Mouse (Mus musculus) limb, embryonic 11.5 days (tissue): ENCODE results near the gene Rin2. TPM values are rescaled to one million over a fixed set of nuclear protein-coding genes. Genes with fewer than 3 reads are reported as not detected.

Source experiments
- ATAC-seq: fragments of 200-750 bp; cut with Nextera tagmentation; 2 replicates; pipeline ENCODE4 v1.8.0; 2017; ENCODE audit warnings: low read depth; ENCODE audit not compliant: insufficient number of reproducible peaks, low FRiP score, low TSS enrichment
- DNase-seq: peaks from one replicate; pipeline ENCODE4 v3.0.0-alpha.2; 2015; ENCODE audit warnings: low spot score
- H3K27ac ChIP-seq: fragments of 300-500 bp; sonication (generic); replicated peaks from 2 replicates; pipeline ENCODE4 v1.5.1; 2014; ENCODE audit warnings: low read depth, mild to moderate bottlenecking, low read length
- H3K27me3 ChIP-seq: fragments of 300-500 bp; sonication (generic); 2 replicates; pipeline ENCODE4 v1.6.1; 2014; ENCODE audit warnings: mild to moderate bottlenecking, low read length, mixed read lengths; ENCODE audit not compliant: control insufficient read depth, insufficient read depth
- H3K36me3 ChIP-seq: fragments of 300-500 bp; sonication (generic); 2 replicates; pipeline ENCODE4 v1.6.1; 2014; ENCODE audit warnings: mild to moderate bottlenecking, low read length, moderate library complexity, mixed read lengths; ENCODE audit not compliant: control insufficient read depth, insufficient read depth
- H3K4me1 ChIP-seq: fragments of 300-500 bp; sonication (generic); 2 replicates; pipeline ENCODE4 v1.6.1; 2014; ENCODE audit warnings: low read length, mixed read lengths; ENCODE audit not compliant: control insufficient read depth, insufficient read depth
- H3K4me2 ChIP-seq: fragments of 300-500 bp; sonication (generic); 2 replicates; pipeline ENCODE4 v1.6.1; 2014; ENCODE audit warnings: low read depth, mild to moderate bottlenecking, moderate library complexity; ENCODE audit not compliant: severe bottlenecking
- H3K4me3 ChIP-seq: fragments of 300-500 bp; sonication (generic); 2 replicates; pipeline ENCODE4 v1.5.1; 2014; ENCODE audit warnings: low read depth, low read length
- H3K9ac ChIP-seq: fragments of 300-500 bp; sonication (generic); 2 replicates; pipeline ENCODE4 v1.6.1; 2014; ENCODE audit warnings: mild to moderate bottlenecking, low read length
- H3K9me3 ChIP-seq: fragments of 300-500 bp; sonication (generic); 2 replicates; pipeline ENCODE4 v1.6.1; 2016; ENCODE audit warnings: low read length; ENCODE audit not compliant: control insufficient read depth
- WGBS: fragments of 180-500 bp; shearing (Covaris S2); extraction: QIAGEN DNeasy Blood & Tissue Kit; methylation state at CpG from one replicate; pipeline ENCODE4 v1.1.7; 2014; 5-methylcytosine and 5-hydroxymethylcytosine counted together
- polyA plus RNA-seq: library from polyadenylated mRNA; unstranded; fragments of >200 nt; fragmentation: Nextera tagmentation; extraction: Ambion mirVana; gene quantifications from 2 replicates; pipeline ENCODE4 v1.2.1, GENCODE M21; 2014

Rin2 gene
- polyA plus RNA-seq, 1 experiment from 2014 or later, result 19.9 TPM

DNA sequence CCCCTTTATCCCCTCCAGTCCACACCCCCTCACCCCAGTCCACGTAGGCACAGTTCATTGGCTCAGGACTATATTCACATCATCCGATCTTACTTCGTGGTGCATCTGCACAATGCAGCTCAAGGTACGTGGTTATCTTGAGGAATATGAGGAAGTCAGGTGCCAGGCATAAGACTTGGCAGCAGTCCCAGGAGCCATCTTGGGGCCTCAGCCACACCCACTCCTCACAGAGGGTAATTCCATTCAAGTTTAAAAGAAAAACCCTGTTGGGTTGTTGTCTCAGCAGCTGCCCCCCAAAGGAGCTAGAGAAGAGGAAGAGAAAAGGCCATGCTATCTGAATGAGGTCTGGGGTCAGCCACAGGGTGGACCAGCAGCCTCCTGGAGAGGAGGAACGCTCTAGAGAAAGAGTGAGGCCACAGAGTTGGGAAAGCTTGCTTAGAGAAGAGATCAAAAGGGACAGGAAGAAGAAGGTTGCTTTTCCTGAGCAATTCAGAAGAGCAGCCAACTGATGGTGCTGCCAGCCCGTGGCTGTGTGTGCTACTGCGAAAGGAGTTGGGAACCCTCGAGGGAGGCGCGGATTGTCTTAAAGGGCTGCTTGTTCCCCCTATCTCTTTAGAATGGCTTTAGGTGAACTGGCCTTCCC, 16.5 kb downstream of the Rin2 start:
- 0 out of 2 replicates have a peak, but pooled peaks cover 4% of the 10 kb centered on the region for H3K4me1 ChIP-seq
- ATAC-seq (no peak), DNase-seq (no peak)
- H3K9me3 ChIP-seq, result no peaks in the 10 kb centered on the region
- no peaks in the 10 kb centered on the region for H3K27me3 ChIP-seq
- no peak overlapping the region for H3K9ac ChIP-seq
- WGBS, result 90% methylated on average over 10 of the region's 10 CpGs
- H3K36me3 ChIP-seq, result no peaks in the 10 kb centered on the region
- H3K4me3 ChIP-seq, result no peak overlapping the region
- no peak overlapping the region for H3K27ac ChIP-seq
- no peak overlapping the region for H3K4me2 ChIP-seq

DNA sequence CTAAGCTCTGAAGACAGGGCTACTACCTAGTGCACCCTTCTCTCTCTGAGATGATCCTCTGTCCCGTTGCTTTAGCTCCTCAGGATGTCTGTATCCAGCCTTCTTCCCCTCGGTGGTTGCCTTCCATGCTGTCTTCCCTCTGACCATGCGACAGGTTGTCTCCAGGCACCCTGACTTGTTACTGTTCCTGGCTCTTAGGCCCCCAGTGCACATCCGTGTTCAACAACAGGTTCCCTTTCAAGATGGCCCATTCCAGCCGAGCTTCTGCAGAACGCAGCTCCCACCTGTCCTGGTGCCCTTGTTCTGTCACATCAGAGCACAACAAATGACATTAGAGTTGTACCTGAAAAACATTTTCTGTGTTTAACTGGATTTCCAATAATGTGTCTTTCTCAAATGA, 22.1 kb downstream of the Rin2 start:
- H3K4me3 ChIP-seq, result no peak overlapping the region
- no peak overlapping the region for H3K9ac ChIP-seq
- no peaks in the 10 kb centered on the region for H3K9me3 ChIP-seq
- no peaks in the 10 kb centered on the region for H3K4me1 ChIP-seq
- ATAC-seq (no peak), DNase-seq (no peak)
- no peaks in the 10 kb centered on the region for H3K27me3 ChIP-seq
- no peak overlapping the region for H3K4me2 ChIP-seq
- no peaks in the 10 kb centered on the region for H3K36me3 ChIP-seq
- WGBS, result 86% methylated on average over 6 of the region's 6 CpGs
- H3K27ac ChIP-seq, result no peak overlapping the region

DNA sequence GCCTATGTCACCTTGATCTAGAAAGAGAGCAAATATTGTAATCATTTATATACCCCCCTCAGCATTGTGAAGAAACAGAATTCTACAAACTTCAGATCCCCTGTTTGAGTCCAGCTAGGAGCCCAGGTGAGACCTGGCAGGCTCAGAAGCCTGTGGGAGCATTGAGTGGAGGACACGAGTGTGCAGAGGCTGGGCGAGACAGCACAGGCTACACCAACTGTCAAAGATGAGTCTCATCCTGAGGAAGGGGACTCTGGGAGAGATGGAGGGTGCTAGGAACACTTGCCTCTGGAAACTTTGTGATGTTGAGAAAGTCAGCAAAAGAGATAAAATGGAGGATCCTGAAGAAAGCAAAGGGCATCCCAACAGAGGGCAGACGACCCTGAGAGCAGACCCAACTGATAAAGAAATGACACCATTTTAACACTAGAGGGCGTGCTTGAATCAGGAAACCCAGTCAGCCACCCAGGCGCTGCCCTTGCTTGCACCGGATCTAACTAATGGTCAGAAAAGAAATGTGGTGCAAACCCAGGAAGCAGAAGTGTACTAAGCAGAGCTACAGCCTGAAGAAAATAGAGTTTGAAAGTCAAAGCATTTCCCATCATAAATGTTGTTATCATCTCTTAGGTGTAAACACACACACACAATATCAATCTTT, 24.5 kb downstream of the Rin2 start:
- H3K27me3 ChIP-seq, result no peaks in the 10 kb centered on the region
- 31% methylated on average over 6 of the region's 6 CpGs for WGBS
- peak; percentile 63; the same call in 1 of the 2 replicates for ATAC-seq
- H3K9ac ChIP-seq, result no peak overlapping the region
- peak; percentile 69 for DNase-seq
- H3K9me3 ChIP-seq, result no peaks in the 10 kb centered on the region
- no peak overlapping the region for H3K27ac ChIP-seq
- no peaks in the 10 kb centered on the region for H3K36me3 ChIP-seq
- H3K4me3 ChIP-seq, result no peak overlapping the region
- no peak overlapping the region for H3K4me2 ChIP-seq
- H3K4me1 ChIP-seq, result no peaks in the 10 kb centered on the region

DNA sequence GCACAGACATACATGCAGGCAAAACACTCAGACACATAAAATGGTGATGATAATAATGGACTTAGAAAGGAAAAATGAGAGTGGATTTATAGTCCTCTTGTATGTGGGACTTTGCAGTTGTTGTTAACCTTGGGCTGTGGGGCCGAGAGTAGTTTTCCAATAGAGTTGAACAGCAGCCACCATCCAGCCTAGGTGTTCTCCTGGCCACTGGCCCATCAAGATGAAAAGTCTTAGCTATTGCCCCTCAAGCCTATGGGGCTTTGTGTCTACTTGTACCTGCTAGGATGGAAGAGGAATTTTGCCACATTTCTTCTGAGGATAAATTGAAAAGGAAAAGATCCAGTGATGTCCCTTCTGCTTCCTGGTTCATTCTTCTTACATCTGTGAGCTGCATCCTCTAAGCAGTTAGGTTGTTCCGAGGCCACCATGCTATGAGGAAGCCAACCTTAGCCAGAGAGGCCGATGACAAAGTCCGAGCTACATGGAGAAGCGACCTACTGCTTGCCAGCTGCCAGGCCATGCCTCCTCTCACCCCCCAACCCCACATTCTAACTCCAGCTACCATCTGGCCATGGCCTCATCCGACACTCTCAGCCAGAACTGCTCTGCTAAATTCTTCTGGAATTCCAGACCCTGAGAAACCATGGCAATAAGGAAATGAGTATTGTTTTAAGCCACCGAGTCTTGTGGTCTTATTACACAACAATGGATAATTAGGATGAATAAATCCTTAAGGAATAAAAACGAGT, 25.4 kb downstream of the Rin2 start:
- ATAC-seq (no peak), DNase-seq (no peak)
- Histone ChIP-seq H3K27me3 (no peaks in the 10 kb centered on the region), H3K36me3 (no peaks in the 10 kb centered on the region), H3K27ac (no peak overlapping the region), H3K9me3 (no peaks in the 10 kb centered on the region), H3K4me3 (no peak overlapping the region), H3K9ac (no peak overlapping the region), H3K4me2 (no peak overlapping the region), H3K4me1 (no peaks in the 10 kb centered on the region)
- 68% methylated on average over 8 of the region's 8 CpGs for WGBS

DNA sequence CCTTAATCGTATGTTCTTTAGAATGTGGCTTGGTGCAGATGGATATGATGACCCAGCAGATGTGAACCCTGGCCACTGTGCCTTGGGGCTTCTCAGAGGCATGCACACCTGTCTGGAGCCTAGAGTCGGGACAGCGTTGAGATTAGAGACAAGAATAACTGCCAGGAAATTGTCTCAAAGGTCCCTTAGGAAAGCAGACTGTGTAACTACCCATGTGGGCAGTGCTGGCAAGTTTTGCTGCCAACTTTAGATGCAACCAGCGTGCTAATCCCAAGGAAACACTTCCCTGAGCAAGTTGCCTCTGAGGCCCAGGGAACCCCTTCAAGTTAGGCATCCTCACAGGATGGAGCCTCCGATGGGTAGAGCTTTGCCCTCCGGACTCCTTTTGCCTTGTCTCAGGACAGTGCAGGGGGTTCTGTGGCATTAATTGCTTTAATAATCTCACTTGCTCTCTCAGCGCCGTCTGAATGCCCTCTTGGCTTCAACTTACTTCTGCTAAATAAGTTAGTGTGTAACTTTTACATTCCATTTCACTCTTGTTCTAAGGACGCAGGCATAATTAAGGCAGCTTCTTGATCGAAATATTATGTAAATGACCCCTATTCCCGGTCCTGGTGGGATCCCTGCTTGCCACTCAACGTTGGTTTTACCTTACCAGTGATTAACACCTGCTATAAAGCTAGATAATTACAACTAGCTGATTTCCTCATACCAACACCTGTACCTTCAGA, 26.8 kb downstream of the Rin2 start:
- H3K9me3 ChIP-seq, result no peaks in the 10 kb centered on the region
- WGBS, result 80% methylated on average over 12 of the region's 12 CpGs
- ATAC-seq, result no peak
- no peaks in the 10 kb centered on the region for H3K4me1 ChIP-seq
- no peak overlapping the region for H3K27ac ChIP-seq
- H3K27me3 ChIP-seq, result no peaks in the 10 kb centered on the region
- no peak overlapping the region for H3K4me3 ChIP-seq
- no peaks in the 10 kb centered on the region for H3K36me3 ChIP-seq
- DNase-seq, result no peak
- H3K9ac ChIP-seq, result no peak overlapping the region
- H3K4me2 ChIP-seq, result no peak overlapping the region

DNA sequence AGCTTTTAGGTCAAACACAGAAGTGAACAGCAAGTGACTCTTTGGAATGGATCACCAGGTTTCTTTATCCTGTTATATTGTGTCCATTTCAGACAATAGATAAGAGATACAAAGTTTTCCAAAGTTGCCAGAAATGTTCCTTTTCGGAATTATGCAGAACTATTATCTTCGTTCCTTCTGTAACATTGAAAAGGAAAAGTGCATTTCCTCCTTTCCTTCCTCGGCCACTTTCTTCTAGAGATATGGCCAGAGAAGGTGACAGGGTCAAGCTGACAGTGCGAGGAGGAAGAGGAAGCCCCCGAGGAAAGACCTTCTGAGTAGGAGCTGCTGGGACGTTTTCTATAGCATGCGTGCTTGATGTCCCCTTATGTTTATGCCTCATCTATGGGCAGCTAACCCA, 29.7 kb downstream of the Rin2 start:
- Histone ChIP-seq H3K9ac (no peak overlapping the region), H3K27ac (no peak overlapping the region), H3K36me3 (no peaks in the 10 kb centered on the region), H3K4me3 (no peak overlapping the region), H3K9me3 (no peaks in the 10 kb centered on the region), H3K4me1 (no peaks in the 10 kb centered on the region), H3K4me2 (no peak overlapping the region), H3K27me3 (no peaks in the 10 kb centered on the region)
- ATAC-seq (no peak), DNase-seq (no peak)
- WGBS, result 78% methylated on average over 7 of the region's 7 CpGs

DNA sequence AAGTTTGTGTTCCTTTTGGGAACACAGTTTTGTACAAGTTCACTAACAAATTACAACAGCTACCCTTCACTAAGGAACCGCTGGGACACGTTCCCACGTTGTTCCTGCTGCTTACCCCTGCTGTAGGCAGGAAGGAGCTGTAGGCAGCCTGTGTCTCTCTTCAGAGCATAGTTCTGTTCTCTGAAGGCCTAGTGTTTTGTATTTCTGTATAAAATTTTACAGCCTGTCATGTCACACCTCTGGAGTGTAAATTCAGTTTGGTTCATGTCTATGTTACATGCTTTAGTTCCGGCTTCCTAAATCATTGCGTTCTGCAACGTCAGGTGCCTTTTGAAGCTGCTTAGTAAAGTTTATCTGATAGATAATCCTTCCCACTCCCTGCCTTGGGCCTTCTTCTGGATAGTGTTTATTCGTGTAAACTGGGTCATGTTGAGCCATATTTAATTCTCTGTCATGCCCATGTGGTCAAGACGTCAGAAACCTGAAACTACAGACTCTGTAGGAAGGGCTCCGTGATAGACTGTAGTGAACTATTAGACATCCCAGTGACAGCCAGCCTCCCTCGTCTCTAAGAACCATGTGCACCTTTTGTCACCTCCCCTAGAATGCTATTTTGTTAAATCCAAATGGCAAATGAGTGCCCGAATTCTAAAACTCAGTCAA, 34.8 kb downstream of the Rin2 start:
- no peaks in the 10 kb centered on the region for H3K9me3 ChIP-seq
- H3K4me3 ChIP-seq, result no peak overlapping the region
- no peaks in the 10 kb centered on the region for H3K27me3 ChIP-seq
- DNase-seq, result no peak
- no peaks in the 10 kb centered on the region for H3K36me3 ChIP-seq
- no peak for ATAC-seq
- H3K4me2 ChIP-seq, result no peak overlapping the region
- no peak overlapping the region for H3K27ac ChIP-seq
- H3K4me1 ChIP-seq, result no peaks in the 10 kb centered on the region
- no peak overlapping the region for H3K9ac ChIP-seq
- WGBS, result 72% methylated on average over 11 of the region's 11 CpGs

DNA sequence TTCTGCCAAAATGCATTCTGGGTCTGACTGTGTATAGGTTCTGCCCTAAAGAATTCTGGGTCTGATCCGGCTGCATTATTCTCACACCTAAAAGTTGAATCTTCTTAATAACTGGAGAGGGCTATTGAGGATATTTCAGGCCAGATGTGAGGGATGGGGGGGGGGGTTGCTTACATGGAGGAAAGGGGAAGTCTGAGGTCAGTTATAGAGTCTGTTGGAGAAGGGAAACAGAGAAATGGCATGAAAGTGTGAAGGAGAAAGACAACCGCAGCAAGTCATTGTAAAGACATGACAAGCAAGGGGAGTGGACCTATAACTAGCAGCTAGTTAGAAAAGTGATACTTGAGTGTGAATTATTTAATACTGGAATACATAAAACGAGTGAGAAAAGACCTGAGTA, 36.5 kb downstream of the Rin2 start:
- no peaks in the 10 kb centered on the region for H3K9me3 ChIP-seq
- WGBS, result 53% methylated on average over 3 of the region's 3 CpGs
- ATAC-seq (no peak), DNase-seq (no peak)
- no peaks in the 10 kb centered on the region for H3K36me3 ChIP-seq
- no peak overlapping the region for H3K27ac ChIP-seq
- no peaks in the 10 kb centered on the region for H3K4me1 ChIP-seq
- H3K4me3 ChIP-seq, result no peak overlapping the region
- no peak overlapping the region for H3K4me2 ChIP-seq
- no peaks in the 10 kb centered on the region for H3K27me3 ChIP-seq
- H3K9ac ChIP-seq, result no peak overlapping the region
